9 mouse cellular contexts compared by ENCODE assay signal in genomic region chrX:94636911-94637310, GRCm38 (mm10). TPM values are rescaled to one million over a fixed set of nuclear protein-coding genes. Genes with fewer than 3 reads are reported as not detected.
DNase-seq lines count a peak whose midpoint lies in the region; ATAC-seq lines count a peak whose summit lies in the region.
"Had no signal": no experiment of that assay in that cellular context is flagged by ENCODE, and none has a peak within 500 bp of the region (broad histone marks: within the 10 kb centered on the region; RNA-seq: fewer than 3 reads in every experiment).

No protein-coding gene starts in this region.

- no peaks in the 10 kb centered on the region for H3K9me3 ChIP-seq in kidney, embryonic 15.5 days (replicated peaks)
- no peaks in the 10 kb centered on the region for H3K9me3 ChIP-seq in embryonic facial prominence, embryonic 15.5 days (replicated peaks)
- no peaks in the 10 kb centered on the region for H3K9me3 ChIP-seq in limb, embryonic 11.5 days (ENCODE audit: control insufficient read depth, low read length)
- H3K9me3 ChIP-seq in neural tube, embryonic 13.5 days: no peaks in the 10 kb centered on the region
- H3K9me3 ChIP-seq: G1E had no signal

- peak overlapping the region; percentile 66 for H3K4me3 ChIP-seq in kidney, embryonic 15.5 days (replicated peaks)
- H3K4me3 ChIP-seq in embryonic facial prominence, embryonic 15.5 days (replicated peaks): peak overlapping the region; percentile 55
- peak overlapping the region; percentile 53 for H3K4me3 ChIP-seq in limb, embryonic 11.5 days (ENCODE audit: low read depth, low read length)
- H3K4me3 ChIP-seq in neural tube, embryonic 13.5 days: peak overlapping the region; percentile 63

- peak overlapping the region; percentile 64 for H3K4me2 ChIP-seq in kidney, embryonic 15.5 days
- peak overlapping the region; percentile 53 for H3K4me2 ChIP-seq in embryonic facial prominence, embryonic 15.5 days (replicated peaks)
- H3K4me2 ChIP-seq in limb, embryonic 11.5 days (ENCODE audit: low read depth, severe bottlenecking): peak overlapping the region; percentile 31
- H3K4me2 ChIP-seq in neural tube, embryonic 13.5 days: peak overlapping the region; percentile 59

- no peak overlapping the region for H3K27ac ChIP-seq in kidney, embryonic 15.5 days
- no peak overlapping the region for H3K27ac ChIP-seq in embryonic facial prominence, embryonic 15.5 days (replicated peaks)
- H3K27ac ChIP-seq in limb, embryonic 11.5 days (replicated peaks; ENCODE audit: low read depth, low read length): no peak overlapping the region
- H3K27ac ChIP-seq in neural tube, embryonic 13.5 days (replicated peaks): no peak overlapping the region

- H3K9ac ChIP-seq in kidney, embryonic 15.5 days: no peak overlapping the region
- H3K9ac ChIP-seq in embryonic facial prominence, embryonic 15.5 days: no peak overlapping the region
- no peak overlapping the region for H3K9ac ChIP-seq in limb, embryonic 11.5 days (ENCODE audit: low read length)
- H3K9ac ChIP-seq in neural tube, embryonic 13.5 days: peak overlapping the region; percentile 80

- peaks cover 59% of the 10 kb centered on the region for H3K27me3 ChIP-seq in kidney, embryonic 15.5 days
- peaks cover 4% of the 10 kb centered on the region for H3K27me3 ChIP-seq in embryonic facial prominence, embryonic 15.5 days
- peaks cover 7% of the 10 kb centered on the region; the same call in 1 of the 2 replicates for H3K27me3 ChIP-seq in limb, embryonic 11.5 days (ENCODE audit: control insufficient read depth, insufficient read depth, low read length)
- H3K27me3 ChIP-seq in neural tube, embryonic 13.5 days: peaks cover 4% of the 10 kb centered on the region; the same call in 1 of the 2 replicates

- WGBS in kidney, embryonic 15.5 days: 71% methylated on average over 8 of the region's 8 CpGs
- WGBS in embryonic facial prominence, embryonic 15.5 days: 56% methylated on average over 8 of the region's 8 CpGs
- 78% methylated on average over 8 of the region's 8 CpGs for WGBS in limb, embryonic 11.5 days
- WGBS in neural tube, embryonic 13.5 days: 63% methylated on average over 8 of the region's 8 CpGs

- no peaks in the 10 kb centered on the region for H3K4me1 ChIP-seq in kidney, embryonic 15.5 days
- no peaks in the 10 kb centered on the region for H3K4me1 ChIP-seq in embryonic facial prominence, embryonic 15.5 days
- H3K4me1 ChIP-seq in limb, embryonic 11.5 days (ENCODE audit: control insufficient read depth, insufficient read depth, low read length): no peaks in the 10 kb centered on the region
- peaks cover 17% of the 10 kb centered on the region for H3K4me1 ChIP-seq in neural tube, embryonic 13.5 days (replicated peaks)

- H3K36me3 ChIP-seq in kidney, embryonic 15.5 days: no peaks in the 10 kb centered on the region
- no peaks in the 10 kb centered on the region for H3K36me3 ChIP-seq in embryonic facial prominence, embryonic 15.5 days
- H3K36me3 ChIP-seq in limb, embryonic 11.5 days (ENCODE audit: control insufficient read depth, insufficient read depth, low read length): no peaks in the 10 kb centered on the region
- H3K36me3 ChIP-seq in neural tube, embryonic 13.5 days: no peaks in the 10 kb centered on the region
- H3K36me3 ChIP-seq: G1E had no signal

- DNase-seq in kidney, adult 18-20 months: no peak
- DNase-seq in limb, embryonic 11.5 days (ENCODE audit: low spot score): no peak
- DNase-seq in frontal cortex, postnatal 10 days (ENCODE audit: low spot score in 2 of 2): no peak
- DNase-seq in kidney, postnatal 36 days: no peak

- ATAC-seq in kidney, embryonic 15.5 days (replicated peaks; ENCODE audit: low FRiP score): no peak
- no peak for ATAC-seq in embryonic facial prominence, embryonic 15.5 days (ENCODE audit: insufficient number of reproducible peaks, low FRiP score, low TSS enrichment, low read depth)
- ATAC-seq in limb, embryonic 11.5 days (ENCODE audit: insufficient number of reproducible peaks, low FRiP score, low TSS enrichment, low read depth): no peak
- no peak for ATAC-seq in neural tube, embryonic 13.5 days (ENCODE audit: low read depth)
- no peak for ATAC-seq in erythroblast, adult 5-6 weeks (replicated peaks; ENCODE audit: low FRiP score, poor library complexity, severe bottlenecking)

RNA-seq across cellular contexts. Expression of gene Gspt2, which starts 1.0 kb away (rescaled TPM):
- polyA plus RNA-seq in kidney, embryonic 15.5 days (2015; fragmentation: Nextera tagmentation; extraction: Ambion mirVana): 5.1 and 5.8 TPM in 2 replicates
- 5.3 and 6.3 TPM in 2 replicates for polyA plus RNA-seq in embryonic facial prominence, embryonic 15.5 days (2015; fragmentation: Nextera tagmentation; extraction: Ambion mirVana)
- polyA plus RNA-seq in limb, embryonic 11.5 days (2014; fragmentation: Nextera tagmentation; extraction: Ambion mirVana): 7.6 and 9.2 TPM in 2 replicates
- polyA plus RNA-seq in neural tube, embryonic 13.5 days (2015; fragmentation: Nextera tagmentation; extraction: Ambion mirVana): 15.8 and 16.1 TPM in 2 replicates
- 4.0 TPM in 1 of 2 replicates, not detected in the other for total RNA-seq in erythroblast, adult 5-6 weeks (2015; ENCODE audit: low replicate concordance)
- not detected in 2 replicates for total RNA-seq in erythroblast, adult 5-6 weeks (2017; ENCODE audit: low replicate concordance)
- total RNA-seq: G1E had no signal
- polyA plus RNA-seq: G1E had no signal
